Mouse (Mus musculus) liver, postnatal 0 days (tissue): ENCODE results near the gene Panx2. TPM values are rescaled to one million over a fixed set of nuclear protein-coding genes. Genes with fewer than 3 reads are reported as not detected.
A peak's percentile ranks its signal among the peaks of the same experiment; 100 is the strongest.

Experiments used
- ATAC-seq: fragments of 200-750 bp; cut with Nextera tagmentation; 2 replicates; pipeline ENCODE4 v1.8.0; 2017; ENCODE audit warnings: mild to moderate bottlenecking, moderate library complexity
- DNase-seq: peaks from one replicate; pipeline ENCODE4 v3.0.0-alpha.2; 2016
- H3K27ac ChIP-seq: fragments of 300-500 bp; sonication (generic); 2 replicates; pipeline ENCODE4 v1.5.1; 2014; ENCODE audit warnings: antibody characterized with exemption, moderate library complexity, mild to moderate bottlenecking, low read depth
- H3K27me3 ChIP-seq: fragments of 300-500 bp; sonication (generic); 2 replicates; pipeline ENCODE4 v1.6.1; 2014; ENCODE audit warnings: low read length, control low read depth, mixed read lengths; ENCODE audit not compliant: insufficient read depth
- H3K36me3 ChIP-seq: fragments of 300-500 bp; sonication (generic); replicated peaks from 2 replicates; pipeline ENCODE4 v1.6.1; 2014; ENCODE audit warnings: mild to moderate bottlenecking, control low read depth, low read length, moderate library complexity, mixed read lengths; ENCODE audit not compliant: insufficient read depth
- H3K4me1 ChIP-seq: fragments of 300-500 bp; sonication (generic); 2 replicates; pipeline ENCODE4 v1.6.1; 2014; ENCODE audit warnings: antibody characterized with exemption, mild to moderate bottlenecking, control low read depth; ENCODE audit not compliant: insufficient read depth
- H3K4me2 ChIP-seq: fragments of 300-500 bp; sonication (generic); 2 replicates; pipeline ENCODE4 v1.6.1; 2014; ENCODE audit warnings: low read depth, mild to moderate bottlenecking, low read length, moderate library complexity, mixed read lengths
- H3K4me3 ChIP-seq: fragments of 300-500 bp; sonication (generic); 2 replicates; pipeline ENCODE4 v1.5.1; 2014; ENCODE audit warnings: low read depth, low read length
- H3K9ac ChIP-seq: fragments of 300-500 bp; sonication (generic); replicated peaks from 2 replicates; pipeline ENCODE4 v1.6.1; 2014; ENCODE audit warnings: mild to moderate bottlenecking, moderate library complexity
- H3K9me3 ChIP-seq: fragments of 300-500 bp; sonication (generic); 2 replicates; pipeline ENCODE4 v1.6.1; 2016; ENCODE audit warnings: mild to moderate bottlenecking, control low read depth, low read length, mixed read lengths
- CTCF ChIP-seq: sonication (generic); IDR thresholded peaks from 2 replicates; pipeline ENCODE4 v1.5.1; 2016; ENCODE audit warnings: antibody characterized with exemption, low read depth
- EP300 ChIP-seq: IDR thresholded peaks from 2 replicates; pipeline ENCODE4 v1.6.1; 2016; ENCODE audit warnings: antibody characterized with exemption, low read depth, mild to moderate bottlenecking
- WGBS: fragments of 180-500 bp; shearing (Covaris S2); extraction: QIAGEN DNeasy Blood & Tissue Kit; methylation state at CpG from one replicate; pipeline ENCODE4 v1.1.7; 2014; ENCODE audit not compliant: insufficient replicate concordance; 5-methylcytosine and 5-hydroxymethylcytosine counted together
- polyA plus RNA-seq: library from polyadenylated mRNA; unstranded; fragments of >200 nt; fragmentation: Nextera tagmentation; extraction: Ambion mirVana; gene quantifications from 2 replicates; pipeline ENCODE4 v1.2.1, GENCODE M21; 2015

Panx2 gene
- polyA plus RNA-seq, 1 experiment from 2014 or later: not detected

GRCm38 (mm10) chr15:89054666-89055065 is 4.9 kb upstream of the Panx2 start:
- Histone ChIP-seq H3K9me3 (no peaks in the 10 kb centered on the region), H3K27me3 (peaks cover 24% of the 10 kb centered on the region), H3K4me2 (no peak overlapping the region), H3K9ac (no peak overlapping the region), H3K4me3 (no peak overlapping the region), H3K36me3 (no peaks in the 10 kb centered on the region), H3K27ac (no peak overlapping the region), H3K4me1 (no peaks in the 10 kb centered on the region)
- no peak for DNase-seq
- TF ChIP-seq EP300 (no peak), CTCF (no peak)
- 71% methylated on average over 7 of the region's 7 CpGs for WGBS
- no peak for ATAC-seq

DNA sequence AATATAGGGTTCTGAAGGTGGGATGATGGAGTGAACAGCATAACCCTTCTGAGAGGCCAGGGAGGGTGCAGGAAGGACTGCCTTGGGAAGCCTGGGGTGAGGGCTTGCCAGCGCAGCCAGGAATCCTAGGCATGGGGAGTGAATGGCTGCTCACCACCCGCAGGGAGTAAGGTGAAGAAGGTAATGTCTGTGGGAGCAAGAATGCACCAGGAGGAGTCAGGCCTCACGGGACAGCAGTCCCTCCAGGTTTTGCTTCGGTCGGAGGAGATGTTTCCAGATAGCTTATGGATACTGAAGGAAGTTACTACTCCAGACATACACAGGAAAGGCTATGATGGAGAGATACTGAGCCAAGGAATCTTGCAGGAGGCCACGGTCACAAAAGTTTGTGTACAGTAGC is 798 bp upstream of the Panx2 start:
- Histone ChIP-seq H3K27ac (no peak overlapping the region), H3K9ac (no peak overlapping the region), H3K4me1 (no peaks in the 10 kb centered on the region), H3K36me3 (no peaks in the 10 kb centered on the region), H3K4me2 (no peak overlapping the region), H3K9me3 (no peaks in the 10 kb centered on the region), H3K4me3 (no peak overlapping the region), H3K27me3 (peaks cover 51% of the 10 kb centered on the region)
- DNase-seq: no peak
- TF ChIP-seq CTCF: no peak
- TF ChIP-seq EP300: no peak
- WGBS: 25% methylated on average over 6 of the region's 6 CpGs
- no peak for ATAC-seq

GRCm38 (mm10) chr15:89060032-89060681 is 623 bp downstream of the Panx2 start:
- TF ChIP-seq CTCF (no peak), EP300 (no peak)
- Histone ChIP-seq H3K4me3 (peak overlapping the region; percentile 48), H3K27ac (no peak overlapping the region), H3K36me3 (no peaks in the 10 kb centered on the region), H3K9me3 (no peaks in the 10 kb centered on the region), H3K4me1 (no peaks in the 10 kb centered on the region), H3K4me2 (peak overlapping the region; percentile 75), H3K9ac (0 out of 2 replicates have a peak overlapping the region, but pooled peaks have one; percentile 7), H3K27me3 (peaks cover 53% of the 10 kb centered on the region)
- 6% methylated on average over 39 of the region's 48 CpGs for WGBS
- ATAC-seq (no peak), DNase-seq (no peak)

- Histone ChIP-seq H3K36me3 (no peaks in the 10 kb centered on the region), H3K27ac (no peak overlapping the region), H3K4me2 (no peak overlapping the region), H3K27me3 (peaks cover 54% of the 10 kb centered on the region), H3K4me1 (no peaks in the 10 kb centered on the region), H3K9ac (no peak overlapping the region), H3K9me3 (no peaks in the 10 kb centered on the region), H3K4me3 (no peak overlapping the region)
- TF ChIP-seq EP300 (no peak), CTCF (no peak)
- 77% methylated on average over 12 of the region's 12 CpGs for WGBS
- DNase-seq: no peak
- ATAC-seq: no peak
Measured at GRCm38 (mm10) chr15:89060811-89061460, 1.4 kb downstream of the Panx2 start.

- Histone ChIP-seq H3K4me3 (no peak overlapping the region), H3K9me3 (no peaks in the 10 kb centered on the region), H3K4me1 (no peaks in the 10 kb centered on the region), H3K36me3 (no peaks in the 10 kb centered on the region), H3K27ac (no peak overlapping the region), H3K4me2 (no peak overlapping the region), H3K27me3 (peaks cover 58% of the 10 kb centered on the region), H3K9ac (no peak overlapping the region)
- TF ChIP-seq EP300 (no peak), CTCF (no peak)
- ATAC-seq: no peak
- no peak for DNase-seq
- WGBS: 82% methylated on average over 6 of the region's 6 CpGs
Measured at GRCm38 (mm10) chr15:89061761-89062517, 2.4 kb downstream of the Panx2 start.

DNA sequence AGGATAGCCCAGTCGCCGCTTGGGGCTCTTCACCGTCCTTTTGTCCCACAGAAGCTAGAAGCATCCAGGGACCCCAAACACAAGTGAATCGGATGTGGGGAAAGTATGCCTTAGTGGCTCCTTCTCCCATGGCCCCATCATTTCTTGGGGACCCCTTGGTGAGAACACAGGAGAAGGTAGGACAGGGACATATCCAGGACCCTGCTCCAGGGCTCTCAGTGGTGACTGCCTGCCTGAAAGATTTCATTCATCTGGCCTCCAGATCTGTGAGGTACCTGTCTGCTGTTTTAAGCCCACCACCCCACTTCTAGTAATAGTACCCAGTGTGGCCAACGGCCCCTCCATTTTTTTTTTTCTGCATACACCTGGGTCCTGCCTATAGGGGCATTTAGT is 3.0 kb downstream of the Panx2 start:
- H3K36me3 ChIP-seq: no peaks in the 10 kb centered on the region
- H3K4me3 ChIP-seq: no peak overlapping the region
- WGBS: 79% methylated on average over 5 of the region's 5 CpGs
- DNase-seq (no peak), ATAC-seq (no peak)
- no peak for TF ChIP-seq EP300
- no peak for TF ChIP-seq CTCF
- H3K27me3 ChIP-seq: peaks cover 63% of the 10 kb centered on the region
- peaks cover 3% of the 10 kb centered on the region; the same call in 1 of the 2 replicates for H3K4me1 ChIP-seq
- H3K4me2 ChIP-seq: no peak overlapping the region
- H3K27ac ChIP-seq: no peak overlapping the region
- no peak overlapping the region for H3K9ac ChIP-seq
- no peaks in the 10 kb centered on the region for H3K9me3 ChIP-seq
